Mouse (Mus musculus): Measurements from ENCODE around the gene Lrrc2. TPM values are rescaled to one million over a fixed set of nuclear protein-coding genes. Genes with fewer than 3 reads are reported as not detected.

Gene Lrrc2
- polyA plus RNA-seq, 1 experiment = 0.25 TPM

GRCm38 (mm10) chr9:110915466-110915865 is 35.9 kb upstream of the Lrrc2 start:
- no peak for TF ChIP-seq CTCF (IDR thresholded peaks at IDR 0.05; ENCODE audit: control insufficient read depth, insufficient read depth, insufficient replicate concordance, low read depth, low read length)
- TF ChIP-seq POLR2A (IDR thresholded peaks at IDR 0.05; ENCODE audit: control insufficient read depth, low read depth, low read length) = no peak
- H3K27me3 ChIP-seq (ENCODE audit: control insufficient read depth, insufficient read depth, low read length) = no peaks in the 10 kb centered on the region
- H3K27ac ChIP-seq (ENCODE audit: control insufficient read depth, insufficient read depth, low read depth, low read length) = no peak overlapping the region
- no peak overlapping the region for H3K4me3 ChIP-seq (ENCODE audit: control insufficient read depth, low read depth, low read length)
- no peaks in the 10 kb centered on the region; the same call in 1 of the 2 replicates for H3K4me1 ChIP-seq (ENCODE audit: control insufficient read depth, insufficient read depth, low read length)
- no peaks in the 10 kb centered on the region for H3K36me3 ChIP-seq (ENCODE audit: control insufficient read depth, insufficient read depth, low read length)

DNA sequence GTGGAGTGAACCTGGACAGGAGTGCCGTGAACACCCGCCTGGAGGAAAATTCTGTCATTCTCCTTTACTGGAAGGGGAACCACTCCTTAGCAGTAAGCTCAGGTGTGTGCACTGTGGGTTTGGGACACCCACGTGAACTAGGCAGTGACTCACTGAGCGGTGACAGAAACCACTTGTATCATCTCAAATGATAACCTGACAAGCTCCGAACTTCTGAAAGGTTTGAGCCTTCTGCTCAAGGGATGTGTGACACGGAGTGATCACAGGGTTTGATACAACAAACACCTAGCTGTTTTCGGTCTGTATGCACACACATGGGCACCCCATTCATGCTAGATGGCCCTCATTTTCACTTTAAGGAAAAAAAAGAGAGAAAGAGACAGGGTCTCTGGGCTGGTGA is 34.6 kb upstream of the Lrrc2 start, which contains the start of gene Fam240a:
Fam240a (minus strand) TSS at position 76 of the 400 bp plus-strand sequence.
- TF ChIP-seq CTCF (IDR thresholded peaks at IDR 0.05; ENCODE audit: control insufficient read depth, insufficient read depth, insufficient replicate concordance, low read depth, low read length) (no peak), POLR2A (IDR thresholded peaks at IDR 0.05; ENCODE audit: control insufficient read depth, low read depth, low read length) (no peak)

DNA sequence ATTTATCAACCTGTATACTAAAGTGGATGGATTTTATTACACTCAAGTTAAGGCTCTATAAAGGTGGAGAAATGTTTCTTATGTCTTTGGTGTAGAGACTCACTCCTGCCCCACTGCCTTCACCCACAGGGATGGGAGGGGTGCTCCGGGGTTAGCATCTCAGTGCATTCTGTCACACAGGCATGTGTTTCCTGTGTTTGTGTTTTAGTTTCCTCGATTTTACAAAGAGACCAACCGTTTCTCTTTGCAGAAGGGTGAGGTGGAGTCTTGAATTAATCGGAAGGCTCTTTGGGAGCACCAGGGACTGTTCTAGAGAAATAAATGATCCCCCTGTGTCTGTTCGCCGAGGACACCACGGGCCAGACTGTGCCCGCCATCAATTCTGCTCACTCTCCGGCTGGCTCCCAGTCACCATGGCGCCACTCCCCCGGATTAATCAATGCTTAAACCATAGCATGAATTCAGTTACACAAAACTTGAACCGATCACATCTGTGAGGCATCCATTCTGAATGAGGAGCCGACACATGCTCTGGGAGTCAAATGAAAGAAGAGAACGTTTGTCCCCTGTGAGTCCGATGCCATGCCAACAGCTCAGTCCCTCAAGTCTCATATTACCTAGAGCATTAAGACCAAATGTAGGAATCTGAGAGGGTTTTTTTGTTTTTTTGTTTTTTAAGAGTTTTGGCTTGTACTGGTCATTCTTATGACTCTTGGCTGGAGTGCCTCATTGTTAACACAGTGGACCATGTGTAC is 30.5 kb upstream of the Lrrc2 start:
- Histone ChIP-seq H3K27ac (ENCODE audit: control insufficient read depth, insufficient read depth, low read depth, low read length) (no peak overlapping the region), H3K27me3 (ENCODE audit: control insufficient read depth, insufficient read depth, low read length) (no peaks in the 10 kb centered on the region), H3K36me3 (ENCODE audit: control insufficient read depth, insufficient read depth, low read length) (no peaks in the 10 kb centered on the region), H3K4me1 (ENCODE audit: control insufficient read depth, insufficient read depth, low read length) (no peaks in the 10 kb centered on the region; the same call in 1 of the 2 replicates), H3K4me3 (ENCODE audit: control insufficient read depth, low read depth, low read length) (no peak overlapping the region)
- TF ChIP-seq CTCF (IDR thresholded peaks at IDR 0.05; ENCODE audit: control insufficient read depth, insufficient read depth, insufficient replicate concordance, low read depth, low read length) = no peak
- TF ChIP-seq POLR2A (IDR thresholded peaks at IDR 0.05; ENCODE audit: control insufficient read depth, low read depth, low read length) = no peak

More for the DNA sequence above, 34.6 kb upstream of the Lrrc2 start, which contains the start of gene Fam240a:
- no peaks in the 10 kb centered on the region for H3K27me3 ChIP-seq (ENCODE audit: control insufficient read depth, insufficient read depth, low read length)
- no peaks in the 10 kb centered on the region for H3K36me3 ChIP-seq (ENCODE audit: control insufficient read depth, insufficient read depth, low read length)
- H3K4me1 ChIP-seq (ENCODE audit: control insufficient read depth, insufficient read depth, low read length) = no peaks in the 10 kb centered on the region; the same call in 1 of the 2 replicates
- no peak within 1 kb of the TSS for H3K27ac ChIP-seq (ENCODE audit: control insufficient read depth, insufficient read depth, low read depth, low read length)
- H3K4me3 ChIP-seq (ENCODE audit: control insufficient read depth, low read depth, low read length) = no peak within 1 kb of the TSS

DNA sequence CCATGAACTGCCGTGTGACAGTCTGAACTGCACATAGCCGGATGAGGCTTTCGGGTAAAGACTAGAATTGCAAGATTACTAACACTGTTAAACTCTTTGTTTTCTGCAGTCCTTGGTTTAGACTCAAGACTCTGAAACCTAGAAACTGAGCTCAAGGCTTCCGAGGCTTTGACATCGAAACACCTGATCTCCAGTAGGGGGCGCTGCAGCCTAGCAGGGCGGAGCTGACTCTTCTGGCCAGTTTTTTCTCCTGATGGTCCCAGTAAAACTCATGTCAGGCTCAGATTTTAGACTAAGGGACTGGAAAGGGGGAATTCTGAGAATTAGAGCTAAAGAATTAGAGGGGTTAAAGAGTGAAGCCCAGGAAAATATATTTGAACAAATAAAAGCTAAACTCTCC is 28.6 kb upstream of the Lrrc2 start:
- Histone ChIP-seq H3K27me3 (ENCODE audit: control insufficient read depth, insufficient read depth, low read length) (no peaks in the 10 kb centered on the region), H3K4me3 (ENCODE audit: control insufficient read depth, low read depth, low read length) (no peak overlapping the region), H3K27ac (ENCODE audit: control insufficient read depth, insufficient read depth, low read depth, low read length) (no peak overlapping the region), H3K36me3 (ENCODE audit: control insufficient read depth, insufficient read depth, low read length) (no peaks in the 10 kb centered on the region), H3K4me1 (ENCODE audit: control insufficient read depth, insufficient read depth, low read length) (no peaks in the 10 kb centered on the region; the same call in 1 of the 2 replicates)
- TF ChIP-seq POLR2A (IDR thresholded peaks at IDR 0.05; ENCODE audit: control insufficient read depth, low read depth, low read length) (no peak), CTCF (IDR thresholded peaks at IDR 0.05; ENCODE audit: control insufficient read depth, insufficient read depth, insufficient replicate concordance, low read depth, low read length) (peak; percentile 90)

GRCm38 (mm10) chr9:110931573-110931972 is 19.8 kb upstream of the Lrrc2 start:
- H3K36me3 ChIP-seq (ENCODE audit: control insufficient read depth, insufficient read depth, low read length) = no peaks in the 10 kb centered on the region
- H3K27ac ChIP-seq (ENCODE audit: control insufficient read depth, insufficient read depth, low read depth, low read length) = no peak overlapping the region
- TF ChIP-seq CTCF (IDR thresholded peaks at IDR 0.05; ENCODE audit: control insufficient read depth, insufficient read depth, insufficient replicate concordance, low read depth, low read length) (no peak), POLR2A (IDR thresholded peaks at IDR 0.05; ENCODE audit: control insufficient read depth, low read depth, low read length) (no peak)
- no peaks in the 10 kb centered on the region for H3K27me3 ChIP-seq (ENCODE audit: control insufficient read depth, insufficient read depth, low read length)
- H3K4me3 ChIP-seq (ENCODE audit: control insufficient read depth, low read depth, low read length) = no peak overlapping the region
- no peaks in the 10 kb centered on the region for H3K4me1 ChIP-seq (ENCODE audit: control insufficient read depth, insufficient read depth, low read length)

DNA sequence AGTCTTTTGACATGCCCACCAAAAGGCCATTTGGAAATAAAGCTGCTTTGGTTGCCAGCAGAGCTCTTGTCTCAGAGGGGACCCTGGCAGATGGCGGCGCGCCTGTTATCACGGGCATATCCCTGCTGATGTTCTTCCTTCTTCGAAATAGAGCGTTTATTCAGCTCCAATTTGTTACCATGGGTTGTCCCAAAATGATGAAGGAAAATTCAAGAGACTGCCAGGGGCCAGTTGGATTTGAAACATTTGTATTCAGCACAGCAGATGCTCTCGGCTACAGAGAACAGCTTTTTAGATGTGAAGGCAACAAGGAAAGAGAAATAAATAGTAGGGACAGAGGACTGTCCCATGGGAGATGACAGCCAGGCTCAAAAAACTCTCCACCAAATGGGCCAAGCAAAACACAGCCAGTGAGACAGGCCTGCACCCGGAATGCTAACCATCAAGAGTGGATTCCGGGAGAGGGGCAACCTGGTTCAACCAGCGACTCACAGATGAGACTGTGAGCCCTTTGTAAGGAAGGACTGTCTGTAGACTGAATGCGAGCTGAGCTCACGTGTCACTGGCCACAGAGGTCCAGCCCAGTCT is 17.4 kb upstream of the Lrrc2 start:
- no peak for TF ChIP-seq CTCF (IDR thresholded peaks at IDR 0.05; ENCODE audit: control insufficient read depth, insufficient read depth, insufficient replicate concordance, low read depth, low read length)
- no peak for TF ChIP-seq POLR2A (IDR thresholded peaks at IDR 0.05; ENCODE audit: control insufficient read depth, low read depth, low read length)
- H3K4me3 ChIP-seq (ENCODE audit: control insufficient read depth, low read depth, low read length) = no peak overlapping the region
- H3K4me1 ChIP-seq (ENCODE audit: control insufficient read depth, insufficient read depth, low read length) = no peaks in the 10 kb centered on the region
- H3K36me3 ChIP-seq (ENCODE audit: control insufficient read depth, insufficient read depth, low read length) = no peaks in the 10 kb centered on the region
- 0 out of 2 replicates have a peak overlapping the region, but pooled peaks have one; percentile 1 for H3K27ac ChIP-seq (ENCODE audit: control insufficient read depth, insufficient read depth, low read depth, low read length)
- H3K27me3 ChIP-seq (ENCODE audit: control insufficient read depth, insufficient read depth, low read length) = no peaks in the 10 kb centered on the region

DNA sequence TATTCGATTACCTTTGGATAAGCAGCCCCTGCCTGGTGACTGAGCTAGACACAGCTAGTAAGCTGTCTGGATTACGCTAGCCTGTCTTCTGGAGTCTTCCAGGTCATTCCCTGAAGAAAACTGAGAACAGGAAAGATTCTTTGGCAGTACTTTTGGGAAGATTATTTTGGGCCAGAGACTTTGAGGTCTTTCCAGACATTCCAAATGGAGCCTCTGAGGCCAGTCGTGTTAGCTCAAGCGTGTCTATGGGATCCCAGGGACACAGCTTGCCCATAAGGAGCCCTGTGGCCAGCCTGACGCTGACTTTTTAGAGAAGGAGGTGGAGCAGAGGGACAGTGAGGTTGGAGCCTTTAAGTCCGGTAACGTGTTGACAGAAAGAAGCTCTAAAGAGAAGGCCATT is 15.4 kb upstream of the Lrrc2 start:
- H3K27ac ChIP-seq (ENCODE audit: control insufficient read depth, insufficient read depth, low read depth, low read length) = peak overlapping the region; percentile 66; the same call in 1 of the 2 replicates

More for the DNA sequence above, 15.4 kb upstream of the Lrrc2 start:
- Histone ChIP-seq H3K27me3 (ENCODE audit: control insufficient read depth, insufficient read depth, low read length) (no peaks in the 10 kb centered on the region), H3K4me1 (ENCODE audit: control insufficient read depth, insufficient read depth, low read length) (no peaks in the 10 kb centered on the region), H3K4me3 (ENCODE audit: control insufficient read depth, low read depth, low read length) (no peak overlapping the region), H3K36me3 (ENCODE audit: control insufficient read depth, insufficient read depth, low read length) (no peaks in the 10 kb centered on the region)
- TF ChIP-seq CTCF (IDR thresholded peaks at IDR 0.05; ENCODE audit: control insufficient read depth, insufficient read depth, insufficient replicate concordance, low read depth, low read length) = no peak
- TF ChIP-seq POLR2A (IDR thresholded peaks at IDR 0.05; ENCODE audit: control insufficient read depth, low read depth, low read length) = no peak
